Mouse (Mus musculus) C2C12 (cell line): ENCODE measurements around the gene Kank2. TPM values are rescaled to one million over a fixed set of nuclear protein-coding genes. Genes with fewer than 3 reads are reported as not detected.

ENCODE experiments used
- H3K27me3 ChIP-seq: one replicate; pipeline ENCODE4 v1.6.1; 2011; ENCODE audit not compliant: control insufficient read depth, insufficient read depth, insufficient read length
- H3K36me3 ChIP-seq: one replicate; pipeline ENCODE4 v1.6.1; 2011; ENCODE audit not compliant: control insufficient read depth, insufficient read depth
- H3K4me3 ChIP-seq: one replicate; pipeline ENCODE4 v1.5.1; 2011; ENCODE audit warnings: mild to moderate bottlenecking, control low read depth; ENCODE audit not compliant: poor library complexity, insufficient read depth, severe bottlenecking
- H3K79me2 ChIP-seq: one replicate; pipeline ENCODE4 v1.6.1; 2011; ENCODE audit not compliant: control insufficient read depth, insufficient read depth
- H3K79me3 ChIP-seq: one replicate; pipeline ENCODE4 v1.6.1; 2011; ENCODE audit warnings: low read depth, control low read depth
- H3ac ChIP-seq: one replicate; pipeline ENCODE3; 2011; ENCODE audit warnings: low read depth; ENCODE audit not compliant: control insufficient read depth, insufficient read length
- CEBPB ChIP-seq: IDR thresholded peaks from one replicate; pipeline ENCODE4 v1.6.1; 2011; ENCODE audit warnings: low read depth, mild to moderate bottlenecking, control low read depth, moderate library complexity
- CTCF ChIP-seq: IDR thresholded peaks from one replicate; pipeline ENCODE4 v1.5.1; 2011; ENCODE audit not compliant: control insufficient read depth, insufficient read depth, insufficient read length
- FOSL1 ChIP-seq: IDR thresholded peaks from one replicate; pipeline ENCODE4 v1.8.0; 2011; ENCODE audit warnings: mild to moderate bottlenecking, low read length; ENCODE audit not compliant: poor library complexity, insufficient read depth, severe bottlenecking
- MAX ChIP-seq: IDR thresholded peaks from one replicate; pipeline ENCODE4 v1.6.1; 2011; ENCODE audit warnings: mild to moderate bottlenecking, control low read depth
- MYOD1 ChIP-seq: IDR thresholded peaks from one replicate; pipeline ENCODE4 v1.6.1; 2011; ENCODE audit warnings: low read depth; ENCODE audit not compliant: control insufficient read depth, insufficient read length
- MYOG ChIP-seq: IDR thresholded peaks from one replicate; pipeline ENCODE4 v1.6.1; 2011; ENCODE audit not compliant: control insufficient read depth, insufficient read length; ENCODE audit errors: extremely low read depth
- USF1 ChIP-seq: IDR thresholded peaks from one replicate; pipeline ENCODE4 v1.6.1; 2011; ENCODE audit warnings: low read depth, mild to moderate bottlenecking, control low read depth, moderate library complexity
- polyA plus RNA-seq: library from polyadenylated mRNA; unstranded; fragments of >200 nt; fragmentation: generic; extraction: Trizol; gene quantifications from one replicate; pipeline ENCODE4 v1.2.1, GENCODE M21; 2012; ENCODE audit warnings: missing spikeins

The Kank2 gene
- polyA plus RNA-seq, 1 experiment = 43.3 TPM

DNA sequence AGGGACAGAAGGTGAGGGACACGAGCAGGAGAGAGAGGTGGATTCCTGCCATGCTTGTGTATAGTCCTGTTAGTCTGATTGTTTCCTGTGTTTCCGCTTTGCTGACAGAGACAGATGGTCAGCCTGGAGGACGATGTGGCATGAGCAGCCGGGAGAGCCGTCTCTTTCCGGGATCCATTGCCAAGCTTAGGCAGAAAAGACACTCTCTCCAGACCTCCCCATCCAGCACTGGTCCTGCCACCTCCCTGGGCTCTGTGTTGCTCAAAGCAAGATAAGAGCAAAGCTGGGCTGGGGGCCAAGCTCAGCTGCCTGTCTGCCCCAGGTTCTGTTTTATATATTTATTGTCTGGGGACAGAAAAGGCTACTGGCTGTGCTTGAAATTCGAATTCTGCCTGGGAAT is 50.5 kb downstream of the Kank2 start:
- Histone ChIP-seq H3K79me3 (no peaks in the 10 kb centered on the region), H3K79me2 (peaks cover 8% of the 10 kb centered on the region), H3K36me3 (peaks cover 59% of the 10 kb centered on the region), H3ac (no peak overlapping the region), H3K27me3 (no peaks in the 10 kb centered on the region), H3K4me3 (no peak overlapping the region)
- no peak for TF ChIP-seq CEBPB
- no peak for TF ChIP-seq MAX
- TF ChIP-seq FOSL1 = no peak
- TF ChIP-seq USF1 = no peak
- TF ChIP-seq MYOG = no peak
- TF ChIP-seq CTCF = no peak
- TF ChIP-seq MYOD1 = no peak

DNA sequence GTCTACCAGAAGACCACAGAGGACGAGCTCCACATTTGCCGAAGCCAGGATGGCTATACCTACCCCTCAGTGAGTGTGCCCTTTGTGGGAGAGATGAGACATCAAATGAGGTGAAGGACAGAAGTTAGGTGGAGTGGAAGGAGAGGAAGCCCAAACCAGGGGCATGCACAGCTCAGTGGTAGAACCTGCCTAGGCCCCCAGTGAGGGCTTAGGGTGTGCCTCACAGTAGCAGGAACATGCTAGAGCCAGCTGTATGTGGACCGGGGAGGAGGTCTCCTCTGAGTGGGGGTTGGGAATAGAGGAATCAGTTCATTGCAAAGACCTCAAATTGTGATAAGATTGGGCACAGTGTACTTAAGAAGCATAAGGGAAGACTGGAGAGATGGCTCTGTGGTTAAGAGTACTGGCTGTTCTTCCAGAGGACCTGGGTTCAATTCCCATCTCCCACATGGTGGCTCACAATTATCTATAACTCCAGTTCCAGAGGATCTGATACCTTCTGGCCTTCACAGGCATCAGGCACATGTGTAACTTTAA is 51.2 kb downstream of the Kank2 start:
- no peak for TF ChIP-seq FOSL1
- TF ChIP-seq MAX = no peak
- no peak for TF ChIP-seq CEBPB
- no peak for TF ChIP-seq MYOG
- TF ChIP-seq MYOD1 = no peak
- TF ChIP-seq CTCF = no peak
- TF ChIP-seq USF1 = no peak
- Histone ChIP-seq H3K4me3 (no peak overlapping the region), H3K79me3 (no peaks in the 10 kb centered on the region), H3K36me3 (peaks cover 66% of the 10 kb centered on the region), H3ac (no peak overlapping the region), H3K79me2 (peaks cover 8% of the 10 kb centered on the region), H3K27me3 (no peaks in the 10 kb centered on the region)

DNA sequence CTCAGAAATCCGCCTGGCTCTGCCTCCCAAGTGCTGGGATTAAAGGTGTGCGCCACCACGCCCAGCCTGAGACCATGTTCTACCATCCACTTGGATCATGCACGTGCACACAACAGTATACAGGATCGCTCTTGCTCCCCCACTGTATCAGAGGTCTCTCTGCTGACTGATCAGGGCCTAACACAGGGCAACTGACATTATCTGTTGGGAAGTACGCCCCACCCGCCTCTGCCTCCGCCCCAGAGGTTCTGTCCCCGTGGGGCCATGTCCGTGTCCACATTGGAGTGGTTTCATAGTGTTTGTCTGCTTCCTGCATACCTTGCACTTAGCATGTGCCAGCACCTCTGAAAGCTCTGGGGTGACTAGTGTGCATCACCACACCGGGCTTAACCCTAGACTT is 57.0 kb downstream of the Kank2 start:
- no peak overlapping the region for H3K4me3 ChIP-seq
- H3K36me3 ChIP-seq = peaks cover 90% of the 10 kb centered on the region
- H3ac ChIP-seq = no peak overlapping the region
- no peaks in the 10 kb centered on the region for H3K79me2 ChIP-seq
- TF ChIP-seq USF1 (no peak), MYOD1 (no peak), CTCF (no peak), MYOG (no peak), FOSL1 (no peak), MAX (no peak), CEBPB (no peak)
- H3K79me3 ChIP-seq = peaks cover 3% of the 10 kb centered on the region
- H3K27me3 ChIP-seq = no peaks in the 10 kb centered on the region

DNA sequence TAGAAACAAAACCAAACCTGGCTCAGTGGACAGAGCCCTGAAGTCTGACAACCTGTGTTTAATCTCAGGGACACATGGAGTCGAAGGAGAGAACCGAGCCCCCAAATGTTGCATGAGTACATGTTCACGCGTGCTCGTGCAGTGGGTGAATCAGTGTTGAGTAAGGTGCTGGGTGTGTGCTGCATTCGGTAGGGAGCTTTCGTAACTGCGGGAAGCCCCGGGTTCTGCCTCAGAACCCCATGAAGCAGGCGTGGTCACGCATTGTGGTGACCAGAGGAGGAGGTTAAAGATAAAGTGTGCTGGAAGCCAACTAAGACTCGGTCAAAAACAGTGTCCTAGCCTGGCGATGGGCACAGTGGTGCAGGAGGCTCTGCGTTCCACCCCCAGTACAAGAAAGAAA is 58.1 kb downstream of the Kank2 start:
- no peaks in the 10 kb centered on the region for H3K79me2 ChIP-seq
- peaks cover 90% of the 10 kb centered on the region for H3K36me3 ChIP-seq
- no peaks in the 10 kb centered on the region for H3K27me3 ChIP-seq
- TF ChIP-seq MAX = no peak
- TF ChIP-seq FOSL1 = no peak
- TF ChIP-seq MYOG = no peak
- TF ChIP-seq MYOD1 = no peak
- TF ChIP-seq CTCF = no peak
- TF ChIP-seq USF1 = no peak
- TF ChIP-seq CEBPB = no peak
- H3ac ChIP-seq = no peak overlapping the region
- H3K79me3 ChIP-seq = peaks cover 3% of the 10 kb centered on the region
- no peak overlapping the region for H3K4me3 ChIP-seq

DNA sequence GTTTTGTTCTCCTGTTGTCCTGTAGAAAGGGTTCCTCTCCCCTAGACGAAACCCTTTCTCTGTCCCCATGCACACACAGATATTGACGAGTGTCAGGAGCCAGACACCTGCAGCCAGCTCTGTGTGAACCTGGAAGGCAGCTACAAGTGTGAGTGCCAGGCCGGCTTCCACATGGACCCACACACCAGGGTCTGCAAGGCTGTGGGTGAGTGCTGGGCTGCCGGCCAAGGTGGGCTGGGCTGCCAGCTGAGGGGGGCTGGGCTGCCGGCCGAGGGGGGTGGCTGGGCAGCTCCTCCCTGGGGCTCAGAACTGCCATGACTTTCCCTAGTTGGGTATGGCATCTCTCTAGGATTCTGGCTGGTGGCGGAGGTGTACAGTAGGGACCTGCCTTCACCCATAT is 59.8 kb downstream of the Kank2 start:
- Histone ChIP-seq H3K27me3 (no peaks in the 10 kb centered on the region), H3K4me3 (no peak overlapping the region), H3ac (no peak overlapping the region), H3K79me2 (peaks cover 13% of the 10 kb centered on the region), H3K79me3 (peaks cover 9% of the 10 kb centered on the region), H3K36me3 (peaks cover 92% of the 10 kb centered on the region)
- TF ChIP-seq CTCF (no peak), MYOG (no peak), FOSL1 (no peak), MAX (no peak), USF1 (no peak), CEBPB (no peak), MYOD1 (no peak)
